Mouse (Mus musculus): ENCODE results near the gene Pdlim7.

Gene Pdlim7

GRCm38 (mm10) chr13:55522730-55523129 lies 9.3 kb upstream of the Pdlim7 start:
- DNase-seq (ENCODE audit: low spot score in 2 of 2): peak in 1 of 2 experiments; percentile 21

GRCm38 (mm10) chr13:55519606-55520005 lies 6.1 kb upstream of the Pdlim7 start:
- DNase-seq (ENCODE audit: low spot score in 2 of 2): no peak

GRCm38 (mm10) chr13:55516955-55517354 lies 3.5 kb upstream of the Pdlim7 start:
- peak; percentile 67 to 85 for DNase-seq (ENCODE audit: low spot score in 2 of 2)

DNA sequence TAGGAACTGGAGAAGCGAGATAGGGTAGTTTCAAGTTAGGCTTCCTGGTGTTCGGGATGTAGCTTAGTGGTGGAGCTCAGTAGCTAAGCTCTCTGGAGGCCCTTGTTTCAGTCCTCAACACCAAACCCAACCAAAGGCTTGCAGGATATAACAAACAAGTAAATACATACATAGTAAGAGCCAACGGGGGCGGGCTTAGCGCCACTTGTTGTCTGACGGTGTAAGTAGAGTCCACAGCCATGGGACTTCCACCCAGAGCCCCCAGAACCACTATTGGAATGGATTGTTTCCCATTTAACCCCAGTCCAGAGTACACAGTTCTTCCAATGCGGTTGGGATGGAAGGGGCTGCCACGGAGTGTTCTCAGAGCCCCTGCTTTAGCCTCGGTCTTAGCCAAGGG lies 352 bp upstream of the Pdlim7 start:
- no peak for DNase-seq (ENCODE audit: low spot score in 2 of 2)

DNA sequence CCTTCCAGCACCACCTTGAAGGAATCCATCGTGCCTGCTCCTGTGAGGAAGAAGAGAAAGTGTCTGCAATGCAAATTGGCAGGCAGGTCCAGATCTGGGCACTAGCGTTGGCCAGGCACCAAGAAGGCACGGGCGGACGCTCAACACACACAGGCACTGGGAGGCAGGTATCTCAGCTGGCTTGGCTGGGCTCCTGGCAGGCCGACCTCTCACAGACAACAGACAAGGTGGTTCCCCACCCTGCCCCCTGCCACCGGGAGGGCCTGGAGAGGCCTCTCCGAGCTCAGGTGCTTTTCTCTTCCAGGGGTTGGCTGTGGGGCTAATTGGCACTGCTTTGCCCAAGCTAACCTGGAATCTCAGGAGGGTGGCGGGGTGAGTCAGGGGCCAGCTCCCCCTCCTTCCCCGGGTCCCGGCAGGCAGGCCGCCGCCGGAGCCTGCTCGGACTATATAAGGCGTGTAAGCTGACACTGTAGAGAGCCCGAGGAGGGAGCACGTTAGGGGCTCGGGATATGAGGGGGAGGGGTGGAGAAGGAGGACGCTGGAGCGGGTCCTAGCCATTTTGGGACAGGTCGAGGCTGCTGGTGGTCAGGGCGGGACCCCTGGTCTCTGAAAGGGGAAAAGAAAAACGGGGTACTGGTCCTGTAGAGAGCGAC lies 971 bp downstream of the Pdlim7 start:
- peak; percentile 54 to 63 for DNase-seq (ENCODE audit: low spot score in 2 of 2)

- DNase-seq (ENCODE audit: low spot score in 2 of 2): no peak
Measured at GRCm38 (mm10) chr13:55511492-55511861, 2.0 kb downstream of the Pdlim7 start.

DNA sequence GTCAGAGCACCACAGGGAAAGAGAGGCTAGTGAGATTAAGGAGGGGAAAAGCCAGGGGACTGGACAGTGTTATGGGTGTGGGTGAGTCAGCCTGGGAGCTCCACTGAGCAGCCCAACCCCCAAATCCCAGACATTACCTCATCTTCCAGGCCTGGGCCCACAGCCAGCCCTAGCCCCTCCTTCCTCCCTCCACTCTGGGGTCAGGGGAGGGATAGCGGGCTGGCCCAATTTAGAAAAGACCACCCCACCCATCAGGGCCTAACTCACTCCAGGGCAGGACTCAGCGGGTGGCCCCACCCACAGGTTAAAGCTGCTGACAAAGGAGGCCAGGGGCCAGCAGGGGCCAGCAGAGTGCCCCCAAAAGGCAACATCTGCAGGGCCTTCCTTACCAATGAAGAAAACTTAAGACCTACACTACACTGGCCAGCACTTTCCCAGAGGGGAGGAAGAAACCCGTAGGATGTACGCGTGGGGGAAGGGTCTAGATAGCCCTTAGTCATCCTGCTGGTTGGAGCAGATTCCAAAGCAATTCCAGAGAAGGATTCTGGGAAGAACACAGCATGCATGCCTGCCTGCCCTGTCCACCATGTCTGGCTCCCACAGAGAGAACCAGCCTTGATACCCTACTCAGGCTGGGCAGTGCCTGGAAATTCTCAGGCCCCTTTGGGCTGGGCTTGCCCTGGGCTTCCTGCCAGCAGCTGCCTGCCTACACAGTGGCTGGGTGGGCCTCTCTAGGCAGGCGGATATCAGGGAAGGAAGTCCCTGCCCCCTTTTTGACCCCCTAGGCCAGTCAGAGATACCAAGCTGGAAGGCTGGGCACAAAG lies 2.6 kb downstream of the Pdlim7 start:
- peak; percentile 66 to 88 for DNase-seq (ENCODE audit: low spot score in 2 of 2)

DNA sequence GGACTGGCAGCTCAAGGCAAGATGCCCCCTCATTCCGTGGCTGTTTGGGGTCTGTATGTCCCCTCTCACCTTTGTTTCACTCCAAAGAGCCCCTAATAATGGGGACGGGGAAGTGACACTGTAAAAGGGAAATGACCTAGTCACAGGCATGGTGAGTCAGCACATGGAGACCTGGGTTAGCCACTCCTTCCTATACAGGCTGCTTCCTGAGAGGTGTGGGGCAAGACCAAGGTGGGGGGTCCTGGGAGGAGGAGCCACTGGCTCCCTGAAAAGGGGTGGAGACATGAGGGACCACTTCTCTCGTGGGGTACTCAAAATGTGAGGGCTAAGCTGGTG lies 3.2 kb downstream of the Pdlim7 start:
- DNase-seq (ENCODE audit: low spot score in 2 of 2): no peak

DNA sequence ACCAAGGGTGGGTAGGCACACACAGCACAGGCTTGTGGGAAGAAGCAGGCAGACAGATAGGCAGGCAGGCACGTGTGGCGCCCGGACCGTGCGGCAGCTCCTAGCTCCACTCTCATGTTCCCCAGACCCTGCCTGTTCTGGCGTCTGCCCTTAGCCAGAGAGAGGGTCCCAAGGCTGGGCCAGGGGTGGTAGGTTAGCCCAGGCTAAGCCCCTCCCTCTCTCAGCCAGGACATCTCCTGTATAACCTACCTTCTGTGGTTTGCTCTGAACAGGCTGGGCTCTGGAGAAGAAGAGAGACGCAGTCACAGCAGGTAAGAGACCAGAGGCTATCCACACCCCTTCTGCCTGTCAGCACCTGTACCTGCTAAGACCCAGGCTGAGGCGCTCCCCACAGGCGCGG lies 4.9 kb downstream of the Pdlim7 start:
- no peak for DNase-seq (ENCODE audit: low spot score in 2 of 2)

DNA sequence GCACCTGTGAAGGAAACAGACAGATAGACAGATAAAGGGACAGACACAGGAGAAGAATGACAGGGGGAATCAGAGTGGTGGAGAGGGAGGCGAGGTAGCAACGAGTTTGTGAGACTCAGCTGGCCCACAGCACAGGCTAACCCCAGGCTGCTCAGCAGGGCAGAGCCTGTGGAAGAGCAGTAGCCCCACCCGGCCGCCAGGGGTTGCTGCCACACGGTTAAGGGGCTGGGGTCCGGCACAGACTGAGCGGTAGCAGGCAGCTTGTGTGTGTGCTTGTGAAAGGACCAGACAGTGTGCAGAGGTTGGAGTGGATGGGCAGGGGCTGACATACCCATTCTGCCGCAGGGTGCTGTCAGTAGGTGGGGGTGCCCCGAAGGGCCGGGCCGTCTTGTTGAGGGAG lies 5.6 kb downstream of the Pdlim7 start:
- no peak for DNase-seq (ENCODE audit: low spot score in 2 of 2)

GRCm38 (mm10) chr13:55506697-55507096 lies 6.8 kb downstream of the Pdlim7 start:
- no peak for DNase-seq (ENCODE audit: low spot score in 2 of 2)

GRCm38 (mm10) chr13:55505810-55506209 lies 7.7 kb downstream of the Pdlim7 start:
- DNase-seq (ENCODE audit: low spot score in 2 of 2): no peak

DNA sequence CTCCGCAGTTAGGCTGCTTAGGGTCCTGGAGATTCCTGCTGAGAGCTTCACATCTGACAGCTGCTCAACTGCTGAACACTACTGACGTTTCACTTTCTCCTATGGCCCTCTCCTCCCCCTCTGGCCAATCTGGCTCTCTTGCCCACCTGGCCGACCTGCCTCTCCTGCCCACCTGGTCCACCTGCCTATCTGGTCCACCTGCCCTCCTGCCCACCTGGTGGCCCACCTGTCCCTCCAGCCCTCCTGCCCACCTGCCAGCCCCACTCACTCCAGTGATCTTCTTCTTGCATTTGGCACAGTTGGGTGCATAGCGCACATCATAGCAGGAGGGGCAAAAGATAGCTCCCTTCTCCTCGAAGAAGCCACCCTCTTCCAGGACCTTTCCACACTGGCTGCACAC lies 9.1 kb downstream of the Pdlim7 start:
- no peak for DNase-seq (ENCODE audit: low spot score in 2 of 2)

DNA sequence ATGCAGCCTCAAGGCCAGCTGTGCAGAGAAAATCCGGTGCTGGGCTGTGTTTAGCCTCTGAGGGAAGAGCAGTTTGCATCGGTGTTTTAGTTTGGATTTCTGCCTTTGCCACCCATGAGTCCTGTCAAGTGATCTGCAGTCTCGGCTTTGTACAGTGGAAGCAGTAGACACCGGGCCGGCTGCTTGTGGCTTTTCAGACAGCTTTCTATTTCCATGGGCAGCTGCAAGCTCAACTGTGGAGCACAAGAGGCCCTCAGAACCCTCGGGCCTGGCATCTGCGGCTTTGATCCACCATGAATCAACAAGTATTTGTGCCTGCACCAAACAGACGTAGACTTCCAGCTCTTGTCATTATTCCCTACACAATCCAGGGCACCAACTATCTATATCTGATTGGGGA lies 11.1 kb downstream of the Pdlim7 start:
- DNase-seq (ENCODE audit: low spot score in 2 of 2): no peak

DNA sequence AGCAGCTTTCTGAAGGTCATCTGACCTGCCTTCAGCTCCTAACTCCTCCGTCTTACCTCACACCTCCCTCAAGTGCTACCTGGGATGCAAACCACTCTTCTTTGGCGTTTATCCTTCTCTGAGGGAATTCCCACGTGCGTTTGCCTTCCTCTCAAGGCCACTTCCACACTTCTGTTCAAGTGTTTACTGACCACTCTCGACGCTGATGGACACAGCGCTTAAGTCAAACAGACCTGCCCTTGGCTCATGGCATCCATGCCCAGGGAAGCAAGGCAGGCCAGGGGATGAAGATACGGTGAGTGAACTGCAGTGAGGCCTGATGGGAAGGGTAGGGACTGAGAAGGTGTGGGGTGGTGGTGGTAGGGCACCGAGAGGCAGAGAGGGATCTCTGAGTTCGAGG lies 12.9 kb downstream of the Pdlim7 start:
- no peak for DNase-seq (ENCODE audit: low spot score in 2 of 2)

- DNase-seq (ENCODE audit: low spot score in 2 of 2): no peak
Measured at GRCm38 (mm10) chr13:55498906-55499305, 14.6 kb downstream of the Pdlim7 start.

GRCm38 (mm10) chr13:55496661-55497060 lies 16.8 kb downstream of the Pdlim7 start:
- DNase-seq (ENCODE audit: low spot score in 2 of 2): no peak

DNA sequence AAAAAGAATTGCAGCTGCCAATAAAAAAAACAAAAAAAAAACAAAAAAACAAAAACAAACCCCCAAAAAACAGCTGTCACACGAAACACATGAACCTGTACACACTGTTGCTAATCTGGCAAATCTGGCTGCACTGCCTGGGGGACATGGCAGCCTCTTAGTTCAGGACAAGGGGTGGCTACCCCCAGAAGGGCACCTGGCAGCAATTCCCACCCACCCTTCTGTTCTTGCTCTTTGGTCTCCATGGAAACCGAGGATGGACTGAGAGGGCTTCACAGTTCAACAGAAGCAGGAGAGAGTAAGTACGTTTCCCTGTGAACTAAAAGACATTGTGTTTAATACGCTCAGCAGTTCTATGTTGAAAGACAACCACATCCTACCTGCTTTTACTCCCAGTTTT lies 17.8 kb downstream of the Pdlim7 start:
- DNase-seq (ENCODE audit: low spot score in 2 of 2): no peak

DNA sequence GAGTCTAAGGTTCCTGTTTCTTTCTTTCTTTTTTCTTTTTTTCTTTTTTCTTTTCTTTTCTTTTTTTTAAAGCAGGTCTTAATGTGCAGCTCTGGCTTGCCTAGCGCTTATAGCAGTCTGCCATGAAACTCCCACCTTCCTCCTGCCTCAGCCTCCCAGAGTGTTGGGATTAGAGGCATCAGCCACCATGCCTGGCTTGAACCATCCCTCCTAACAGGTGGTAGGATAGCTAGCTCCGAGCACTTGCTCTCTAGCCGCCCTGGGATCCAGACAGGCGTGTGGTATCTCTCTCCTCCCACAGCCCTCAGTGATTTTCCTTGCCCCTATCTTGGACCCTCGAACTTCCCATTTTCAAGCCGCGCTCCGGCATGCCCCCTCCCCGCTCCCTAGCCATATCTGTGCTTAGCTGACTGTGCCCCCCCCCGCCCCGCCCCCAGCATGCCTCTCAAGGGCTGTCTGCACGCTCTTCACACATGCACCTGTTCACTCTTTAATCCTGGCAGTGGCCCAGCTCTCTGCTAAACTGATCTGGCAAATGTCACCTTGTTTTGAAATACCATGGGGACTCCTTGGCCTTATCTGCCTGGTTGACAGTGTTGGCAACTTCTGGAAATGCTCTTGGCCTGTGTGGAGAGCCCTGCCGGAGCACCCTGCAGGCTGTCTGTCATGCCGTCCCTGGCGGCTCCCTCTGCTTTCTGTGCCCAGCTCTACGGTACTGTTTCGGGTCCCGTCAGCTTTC lies 18.4 kb downstream of the Pdlim7 start:
- DNase-seq (ENCODE audit: low spot score in 2 of 2): no peak

DNA sequence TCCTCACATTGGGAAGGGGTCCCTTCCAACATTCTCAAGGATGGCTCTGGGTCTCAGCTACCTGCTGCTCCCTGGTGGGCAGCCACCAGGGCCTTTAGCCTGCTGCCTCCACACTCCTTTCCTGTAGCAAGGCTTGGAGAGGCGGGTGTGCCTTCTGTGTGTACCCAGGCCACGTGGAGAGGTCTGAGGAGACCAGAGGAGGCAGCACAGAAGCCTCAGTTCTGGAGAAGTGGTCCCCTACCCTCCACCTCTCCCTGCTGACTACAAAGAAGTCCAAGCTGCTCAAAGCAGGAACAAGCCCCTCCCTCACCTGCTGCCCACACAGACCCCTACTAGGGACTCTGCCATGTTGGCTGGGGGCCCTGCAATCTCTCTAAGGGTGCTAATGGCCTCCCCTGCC lies 19.2 kb downstream of the Pdlim7 start:
- no peak for DNase-seq (ENCODE audit: low spot score in 2 of 2)

GRCm38 (mm10) chr13:55487578-55488498 lies 25.6 kb downstream of the Pdlim7 start, which contains the start of gene Dbn1:
Dbn1 (minus strand) TSS chr13:55488111.
- DNase-seq (ENCODE audit: low spot score in 2 of 2): no peak
